Mouse (Mus musculus): ENCODE results near the gene Plb1. TPM values are rescaled to one million over a fixed set of nuclear protein-coding genes. Genes with fewer than 3 reads are reported as not detected.

Plb1 gene
- polyA plus RNA-seq, 1 experiment, result 1.3 TPM

- DNase-seq (ENCODE audit: extremely low spot score in 1 of 2, low spot score in 1 of 2), result peak; percentile 17 to 59
Measured at GRCm38 (mm10) chr5:32371239-32371638, 138.7 kb downstream of the Plb1 start.

GRCm38 (mm10) chr5:32378546-32378945 lies 146.0 kb downstream of the Plb1 start:
- DNase-seq (ENCODE audit: extremely low spot score in 1 of 2, low spot score in 1 of 2), result no peak

- no peak for DNase-seq (ENCODE audit: extremely low spot score in 1 of 2, low spot score in 1 of 2)
Measured at GRCm38 (mm10) chr5:32388656-32389055, 156.1 kb downstream of the Plb1 start.

- no peak for DNase-seq (ENCODE audit: extremely low spot score in 1 of 2, low spot score in 1 of 2)
Measured at GRCm38 (mm10) chr5:32390295-32390694, 157.8 kb downstream of the Plb1 start.

GRCm38 (mm10) chr5:32392281-32392680 lies 159.8 kb downstream of the Plb1 start:
- no peak for DNase-seq (ENCODE audit: extremely low spot score in 1 of 2, low spot score in 1 of 2)

GRCm38 (mm10) chr5:32394586-32394985 lies 162.1 kb downstream of the Plb1 start:
- no peak for DNase-seq (ENCODE audit: extremely low spot score in 1 of 2, low spot score in 1 of 2)

GRCm38 (mm10) chr5:32395101-32395892 lies 162.8 kb downstream of the Plb1 start:
- no peak for DNase-seq (ENCODE audit: extremely low spot score in 1 of 2, low spot score in 1 of 2)

GRCm38 (mm10) chr5:32397719-32398118 lies 165.2 kb downstream of the Plb1 start:
- DNase-seq (ENCODE audit: extremely low spot score in 1 of 2, low spot score in 1 of 2), result no peak

- DNase-seq (ENCODE audit: extremely low spot score in 1 of 2, low spot score in 1 of 2), result no peak
Measured at GRCm38 (mm10) chr5:32400926-32401325, 168.4 kb downstream of the Plb1 start.

GRCm38 (mm10) chr5:32403082-32403953 lies 170.8 kb downstream of the Plb1 start:
- DNase-seq (ENCODE audit: extremely low spot score in 1 of 2, low spot score in 1 of 2), result peak; percentile 13 to 43

GRCm38 (mm10) chr5:32405199-32405855 lies 172.8 kb downstream of the Plb1 start:
- no peak for DNase-seq (ENCODE audit: extremely low spot score in 1 of 2, low spot score in 1 of 2)

GRCm38 (mm10) chr5:32408771-32409170 lies 176.3 kb downstream of the Plb1 start:
- DNase-seq (ENCODE audit: extremely low spot score in 1 of 2, low spot score in 1 of 2), result no peak

GRCm38 (mm10) chr5:32409747-32410146 lies 177.2 kb downstream of the Plb1 start:
- no peak for DNase-seq (ENCODE audit: extremely low spot score in 1 of 2, low spot score in 1 of 2)

GRCm38 (mm10) chr5:32410954-32411688 lies 178.6 kb downstream of the Plb1 start:
- no peak for DNase-seq (ENCODE audit: extremely low spot score in 1 of 2, low spot score in 1 of 2)

GRCm38 (mm10) chr5:32412186-32412950 lies 179.9 kb downstream of the Plb1 start:
- DNase-seq (ENCODE audit: extremely low spot score in 1 of 2, low spot score in 1 of 2), result no peak

- no peak for DNase-seq (ENCODE audit: extremely low spot score in 1 of 2, low spot score in 1 of 2)
Measured at GRCm38 (mm10) chr5:32413083-32413482, 180.6 kb downstream of the Plb1 start.

GRCm38 (mm10) chr5:32413569-32413968 lies 181.1 kb downstream of the Plb1 start:
- no peak for DNase-seq (ENCODE audit: extremely low spot score in 1 of 2, low spot score in 1 of 2)

GRCm38 (mm10) chr5:32414461-32414985 lies 182.0 kb downstream of the Plb1 start:
- DNase-seq (ENCODE audit: extremely low spot score in 1 of 2, low spot score in 1 of 2), result no peak

GRCm38 (mm10) chr5:32415554-32415953 lies 183.0 kb downstream of the Plb1 start:
- DNase-seq (ENCODE audit: extremely low spot score in 1 of 2, low spot score in 1 of 2), result no peak
